Mouse (Mus musculus) brain, embryonic 14.5 days (tissue): ENCODE measurements at regions not wholly inside any gene's neighbourhood (a gene's known extent, or its start where the extent isn't known, plus 50 kb on each side); places are given as distances from the start of the nearest gene placed in this dataset.

Experiments used
- CTCF ChIP-seq: fragments of 200-500 bp; IDR thresholded peaks from 2 replicates; pipeline ENCODE4 v1.5.1; 2012; ENCODE audit warnings: inconsistent platforms, mild to moderate bottlenecking, moderate library complexity, borderline replicate concordance; ENCODE audit not compliant: insufficient read depth, insufficient read length; ENCODE audit errors: extremely low read depth
- POLR2A ChIP-seq: fragments of 200-500 bp; IDR thresholded peaks from 2 replicates; pipeline ENCODE4 v1.6.1; 2012; ENCODE audit warnings: mild to moderate bottlenecking, inconsistent platforms, borderline replicate concordance; ENCODE audit not compliant: poor library complexity, insufficient read depth, insufficient read length, severe bottlenecking; ENCODE audit errors: extremely low read depth

DNA sequence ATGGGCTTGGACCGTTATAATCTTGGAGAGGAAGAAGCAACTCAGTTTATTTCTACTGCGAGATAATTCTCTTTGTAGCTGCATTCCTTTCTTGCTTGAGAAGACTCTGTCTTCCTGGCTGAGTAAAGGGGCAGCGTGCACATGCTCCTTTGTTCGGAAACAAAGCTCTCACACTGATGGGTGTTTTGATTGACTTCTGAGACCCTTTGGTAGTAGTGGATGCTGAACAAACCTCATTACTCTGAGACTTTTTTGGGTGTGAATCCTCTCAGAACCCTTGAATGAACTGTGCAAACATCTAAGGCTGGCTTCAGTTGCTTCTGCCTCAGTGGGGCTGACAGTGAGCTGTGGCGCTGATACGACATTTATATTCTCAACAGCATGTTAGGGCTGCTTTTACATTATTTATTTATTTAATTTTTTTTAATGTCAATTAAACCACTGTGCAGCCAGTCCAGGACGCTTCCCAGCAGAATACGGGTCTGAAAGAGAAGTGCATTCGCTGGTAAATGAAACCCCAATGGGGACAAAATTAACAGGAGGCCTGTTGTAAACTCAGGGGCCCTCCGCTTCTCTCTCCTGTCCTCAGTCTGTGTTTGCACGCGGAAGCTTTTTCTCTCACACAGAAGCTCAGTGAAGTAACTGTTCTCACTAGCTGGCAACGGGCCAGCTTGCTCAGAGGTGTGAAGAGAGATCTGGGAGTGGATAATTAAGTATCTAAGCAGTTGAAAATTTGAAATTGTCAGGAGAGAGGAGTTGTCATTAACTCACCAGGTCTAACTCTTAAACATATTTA lies 380.1 kb upstream of the Slc30a5 start:
- TF ChIP-seq CTCF, result no peak
- no peak for TF ChIP-seq POLR2A
